Comparison of ENCODE assay signal across 12 mouse cellular contexts in genomic region chr9:35021744-35022143, GRCm38 (mm10).
"Had no signal": no experiment of that assay in that cellular context is flagged by ENCODE, and none has a peak within 500 bp of the region (broad histone marks: within the 10 kb centered on the region; RNA-seq: fewer than 3 reads in every experiment).

No protein-coding gene starts in this region.

- DNase-seq: retina, postnatal 1 day; right cerebral cortex, adult 18-20 months; right cerebral cortex, postnatal 14 days; right cerebral cortex, postnatal 25 days; right cerebral cortex, postnatal 4 days; spleen, adult 18-20 months; thymus, adult 18-20 months; thymus, adult 2 months; thymus, postnatal 14 days; thymus, postnatal 25 days; thymus, postnatal 36 days; thymus, postnatal 4 days had no signal
